Mouse (Mus musculus): ENCODE data around the gene Tiam1. TPM values are rescaled to one million over a fixed set of nuclear protein-coding genes. Genes with fewer than 3 reads are reported as not detected.

Gene Tiam1
- polyA plus RNA-seq, 2 experiments, result 1.6 to 4.2 TPM

DNA sequence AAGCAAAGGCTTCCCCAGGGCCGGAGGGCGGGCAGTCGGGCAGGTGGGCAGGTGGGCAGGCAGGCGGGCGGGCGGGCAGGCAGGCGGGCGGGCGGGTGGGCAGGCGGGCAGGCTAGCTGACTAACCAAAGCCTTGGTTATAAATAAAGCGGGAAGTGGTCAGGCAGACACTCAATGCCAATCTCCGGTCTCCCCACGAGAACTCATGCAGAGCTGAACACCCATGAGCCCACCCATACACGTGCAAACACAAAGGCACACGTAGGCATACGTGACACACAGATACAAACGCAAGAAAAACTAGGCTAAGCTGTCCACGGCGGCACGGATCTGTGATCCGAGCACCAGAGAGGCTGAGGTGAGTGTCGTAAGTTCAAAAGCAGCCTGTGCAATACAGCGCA is 6.4 kb downstream of the Tiam1 start:
- WGBS (ENCODE audit: insufficient replicate concordance), result 76% methylated on average over 23 of the region's 23 CpGs
- Histone ChIP-seq H3K36me3 (replicated peaks; ENCODE audit: control insufficient read depth, insufficient read depth, low read depth) (no peaks in the 10 kb centered on the region), H3K27me3 (ENCODE audit: control insufficient read depth, insufficient read depth, low read length) (peaks cover under 1% of the 10 kb centered on the region), H3K9me3 (ENCODE audit: control insufficient read depth, low read length) (no peaks in the 10 kb centered on the region), H3K27ac (no peak overlapping the region), H3K4me1 (replicated peaks; ENCODE audit: control insufficient read depth in 2 of 2, insufficient read depth in 2 of 2, low read length in 1 of 2) (peaks cover 0 to 2% of the 10 kb centered on the region in 2 experiments; a peak in 1 of 4 replicates), H3K9ac (replicated peaks) (no peak overlapping the region), H3K4me2 (ENCODE audit: low read depth) (no peak overlapping the region), H3K4me3 (ENCODE audit: insufficient read depth in 1 of 2, low read depth in 2 of 2, low read length in 2 of 2) (no peak overlapping the region)
- DNase-seq (ENCODE audit: low read depth in 3 of 3, low spot score in 3 of 3) (no peak), ATAC-seq (ENCODE audit: insufficient read depth) (no peak)
- TF ChIP-seq EP300 (IDR thresholded peaks at IDR 0.05; ENCODE audit: low read depth) (no peak), CTCF (IDR thresholded peaks at IDR 0.05; ENCODE audit: low read depth) (no peak)

DNA sequence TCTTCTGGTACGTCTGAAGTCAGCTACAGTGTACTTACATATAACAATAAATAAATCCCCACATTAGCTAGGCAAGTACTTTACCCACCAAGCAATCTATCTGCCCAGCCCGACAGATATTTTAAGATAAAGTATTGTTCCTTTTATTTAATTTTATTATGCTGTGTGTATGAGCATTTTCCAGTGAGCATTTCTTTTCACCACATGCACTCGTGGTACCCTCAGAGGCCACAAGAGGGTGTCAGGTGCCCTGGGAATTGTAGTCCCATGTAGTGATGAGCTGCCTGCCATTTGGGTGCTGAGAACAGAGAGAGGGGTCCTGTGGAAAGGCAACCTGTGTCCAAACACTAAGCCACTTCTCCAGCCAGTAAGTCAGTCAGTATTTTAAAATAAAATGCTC is 8.0 kb downstream of the Tiam1 start:
- TF ChIP-seq CTCF (IDR thresholded peaks at IDR 0.05; ENCODE audit: low read depth) (peak; percentile 59), EP300 (IDR thresholded peaks at IDR 0.05; ENCODE audit: low read depth) (no peak)
- no peak overlapping the region for H3K9ac ChIP-seq (replicated peaks)
- no peaks in the 10 kb centered on the region for H3K27me3 ChIP-seq (ENCODE audit: control insufficient read depth, insufficient read depth, low read length)
- no peak overlapping the region for H3K4me3 ChIP-seq (ENCODE audit: insufficient read depth in 1 of 2, low read depth in 2 of 2, low read length in 2 of 2)
- 0 out of 4 replicates have a peak, but pooled peaks cover 0 to 2% of the 10 kb centered on the region in 2 experiments for H3K4me1 ChIP-seq (replicated peaks; ENCODE audit: control insufficient read depth in 2 of 2, insufficient read depth in 2 of 2, low read length in 1 of 2)
- no peaks in the 10 kb centered on the region for H3K36me3 ChIP-seq (replicated peaks; ENCODE audit: control insufficient read depth, insufficient read depth, low read depth)
- 71% methylated on average over 3 of the region's 3 CpGs for WGBS (ENCODE audit: insufficient replicate concordance)
- ATAC-seq (ENCODE audit: insufficient read depth), result no peak
- no peak for DNase-seq (ENCODE audit: low read depth in 3 of 3, low spot score in 3 of 3)
- H3K9me3 ChIP-seq (ENCODE audit: control insufficient read depth, low read length), result no peaks in the 10 kb centered on the region
- no peak overlapping the region for H3K27ac ChIP-seq
- no peak overlapping the region for H3K4me2 ChIP-seq (ENCODE audit: low read depth)

DNA sequence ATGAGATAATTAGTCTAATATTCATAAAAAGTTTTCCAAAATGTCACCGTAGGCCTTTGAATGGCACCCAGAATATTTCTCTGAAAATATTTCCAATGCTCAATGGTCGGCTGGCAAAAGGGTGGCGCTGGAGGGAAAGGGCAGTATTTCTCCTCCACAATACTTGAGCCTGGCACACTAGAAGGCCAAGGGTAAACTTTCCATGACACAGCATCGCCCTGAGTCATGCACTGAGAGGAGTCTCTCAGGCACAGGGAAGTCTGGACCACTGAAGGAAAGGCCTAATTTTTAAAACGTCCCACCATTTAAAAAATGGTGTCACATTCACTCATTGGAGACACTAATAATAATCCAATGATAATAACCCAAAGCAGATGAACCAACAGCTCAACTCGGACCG is 9.2 kb downstream of the Tiam1 start:
- Histone ChIP-seq H3K4me1 (replicated peaks; ENCODE audit: control insufficient read depth in 2 of 2, insufficient read depth in 2 of 2, low read length in 1 of 2) (no peaks in the 10 kb centered on the region), H3K4me2 (ENCODE audit: low read depth) (no peak overlapping the region), H3K27ac (no peak overlapping the region), H3K36me3 (replicated peaks; ENCODE audit: control insufficient read depth, insufficient read depth, low read depth) (no peaks in the 10 kb centered on the region), H3K4me3 (ENCODE audit: insufficient read depth in 1 of 2, low read depth in 2 of 2, low read length in 2 of 2) (no peak overlapping the region), H3K9me3 (ENCODE audit: control insufficient read depth, low read length) (no peaks in the 10 kb centered on the region), H3K27me3 (ENCODE audit: control insufficient read depth, insufficient read depth, low read length) (no peaks in the 10 kb centered on the region), H3K9ac (replicated peaks) (no peak overlapping the region)
- TF ChIP-seq EP300 (IDR thresholded peaks at IDR 0.05; ENCODE audit: low read depth) (no peak), CTCF (IDR thresholded peaks at IDR 0.05; ENCODE audit: low read depth) (no peak)
- DNase-seq (ENCODE audit: low read depth in 3 of 3, low spot score in 3 of 3), result no peak
- ATAC-seq (ENCODE audit: insufficient read depth), result no peak
- 77% methylated on average over 7 of the region's 7 CpGs for WGBS (ENCODE audit: insufficient replicate concordance)

DNA sequence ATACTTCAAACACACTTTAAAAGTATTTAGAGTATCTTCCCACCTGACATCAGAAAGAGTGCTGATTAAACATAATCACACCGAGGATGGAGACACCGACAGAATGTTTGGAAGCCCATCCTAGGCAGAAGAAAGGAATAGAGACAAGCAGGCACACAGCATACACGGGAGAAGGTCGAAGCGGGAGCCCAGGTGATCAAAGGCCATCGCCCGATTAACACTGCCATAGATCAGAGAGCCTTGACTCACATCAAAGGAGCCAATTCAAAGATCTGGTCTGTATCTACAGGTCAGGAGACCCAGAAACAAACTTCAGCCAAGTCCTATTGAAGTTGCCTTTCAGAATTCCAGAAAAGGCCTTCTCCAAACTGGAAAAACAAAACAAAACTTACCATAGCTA is 10.8 kb downstream of the Tiam1 start:
- H3K4me1 ChIP-seq (replicated peaks; ENCODE audit: control insufficient read depth in 2 of 2, insufficient read depth in 2 of 2, low read length in 1 of 2), result no peaks in the 10 kb centered on the region
- ATAC-seq (ENCODE audit: insufficient read depth) (no peak), DNase-seq (ENCODE audit: low read depth in 3 of 3, low spot score in 3 of 3) (no peak)
- H3K4me2 ChIP-seq (ENCODE audit: low read depth), result no peak overlapping the region
- H3K36me3 ChIP-seq (replicated peaks; ENCODE audit: control insufficient read depth, insufficient read depth, low read depth), result no peaks in the 10 kb centered on the region
- no peak overlapping the region for H3K9ac ChIP-seq (replicated peaks)
- TF ChIP-seq EP300 (IDR thresholded peaks at IDR 0.05; ENCODE audit: low read depth) (no peak), CTCF (IDR thresholded peaks at IDR 0.05; ENCODE audit: low read depth) (no peak)
- H3K27ac ChIP-seq, result no peak overlapping the region
- H3K27me3 ChIP-seq (ENCODE audit: control insufficient read depth, insufficient read depth, low read length), result no peaks in the 10 kb centered on the region
- 68% methylated on average over 7 of the region's 7 CpGs for WGBS (ENCODE audit: insufficient replicate concordance)
- H3K9me3 ChIP-seq (ENCODE audit: control insufficient read depth, low read length), result no peaks in the 10 kb centered on the region
- H3K4me3 ChIP-seq (ENCODE audit: insufficient read depth in 1 of 2, low read depth in 2 of 2, low read length in 2 of 2), result no peak overlapping the region

DNA sequence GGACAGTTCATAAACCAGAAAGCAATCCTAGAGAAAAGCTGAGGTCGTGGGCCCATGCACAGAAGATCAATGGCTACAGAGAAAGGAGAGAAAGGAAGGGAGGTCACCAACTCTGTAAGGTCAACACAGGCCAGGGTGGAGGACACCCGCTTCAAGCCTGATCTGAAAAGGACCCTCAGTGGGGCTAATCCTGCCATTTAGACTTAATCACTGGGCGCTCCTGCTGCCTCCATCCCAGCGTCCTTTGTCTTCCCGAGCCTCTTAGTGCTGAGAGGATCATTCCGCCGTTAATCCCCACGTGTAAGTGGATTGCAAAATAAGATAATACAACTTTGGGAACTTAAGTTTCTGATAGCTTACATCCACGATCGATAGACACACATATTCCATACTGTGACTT is 11.2 kb downstream of the Tiam1 start:
- Histone ChIP-seq H3K27me3 (ENCODE audit: control insufficient read depth, insufficient read depth, low read length) (no peaks in the 10 kb centered on the region), H3K4me2 (ENCODE audit: low read depth) (no peak overlapping the region), H3K9ac (replicated peaks) (no peak overlapping the region), H3K9me3 (ENCODE audit: control insufficient read depth, low read length) (no peaks in the 10 kb centered on the region), H3K4me3 (ENCODE audit: insufficient read depth in 1 of 2, low read depth in 2 of 2, low read length in 2 of 2) (no peak overlapping the region), H3K36me3 (replicated peaks; ENCODE audit: control insufficient read depth, insufficient read depth, low read depth) (no peaks in the 10 kb centered on the region), H3K27ac (no peak overlapping the region), H3K4me1 (replicated peaks; ENCODE audit: control insufficient read depth in 2 of 2, insufficient read depth in 2 of 2, low read length in 1 of 2) (no peaks in the 10 kb centered on the region)
- TF ChIP-seq EP300 (IDR thresholded peaks at IDR 0.05; ENCODE audit: low read depth) (no peak), CTCF (IDR thresholded peaks at IDR 0.05; ENCODE audit: low read depth) (no peak)
- WGBS (ENCODE audit: insufficient replicate concordance), result 58% methylated on average over 10 of the region's 10 CpGs
- no peak for DNase-seq (ENCODE audit: low read depth in 3 of 3, low spot score in 3 of 3)
- no peak for ATAC-seq (ENCODE audit: insufficient read depth)

Measured in liver, embryonic 14.5 days (tissue).